In the genomic region with DNA sequence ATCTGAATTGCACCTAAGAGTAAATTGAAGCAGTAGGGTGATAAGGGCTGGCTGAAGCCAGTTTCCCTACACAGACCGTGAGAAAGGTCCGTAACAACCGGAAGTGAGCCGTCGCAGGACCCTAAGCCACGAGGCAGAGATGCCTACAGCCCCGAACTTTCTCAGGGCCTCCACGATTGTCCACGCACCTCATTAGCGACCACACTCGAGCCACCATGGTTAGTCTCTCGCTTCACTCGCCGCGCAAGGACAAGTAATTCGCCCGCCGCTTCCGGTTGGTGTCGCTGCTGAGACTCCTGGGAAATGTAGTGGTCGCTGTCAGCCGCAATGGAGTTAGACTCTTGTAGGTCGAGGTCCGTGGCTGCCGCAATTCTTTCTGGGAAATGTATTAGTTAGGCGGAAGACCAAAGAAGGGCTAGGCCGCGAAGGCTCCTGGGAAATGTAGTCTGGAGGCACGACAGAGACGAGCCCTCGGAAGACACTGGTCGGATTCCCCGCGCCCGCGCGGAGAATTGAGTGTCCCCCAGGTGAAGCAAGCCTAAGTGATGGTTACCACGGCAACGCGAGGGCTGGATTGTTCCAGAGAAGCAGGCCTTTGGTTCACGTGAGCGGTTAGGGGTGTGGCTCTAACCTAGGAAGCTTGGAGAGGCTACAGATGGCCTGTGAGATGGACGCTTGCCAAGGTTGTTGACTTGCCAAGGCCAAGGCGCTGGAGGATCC, we compare ENCODE assay signal across 8 mouse cellular contexts. TPM values are rescaled to one million over a fixed set of nuclear protein-coding genes. Genes with fewer than 3 reads are reported as not detected.
DNase-seq lines count a peak whose midpoint lies in the region; ATAC-seq lines count a peak whose summit lies in the region.

A gene (minus strand): TSS at position 320 of the 720 bp plus-strand sequence.

- ATAC-seq in hindbrain, embryonic 15.5 days (ENCODE audit: low FRiP score, low read depth) = peak; percentile 89

- peak within 1 kb of the TSS; percentile 71 for H3K9ac ChIP-seq in hindbrain, embryonic 15.5 days

- H3K36me3 ChIP-seq in hindbrain, embryonic 15.5 days = peaks cover 26% of the 10 kb centered on the region

- H3K9me3 ChIP-seq in hindbrain, embryonic 15.5 days = no peaks in the 10 kb centered on the region

- no peaks in the 10 kb centered on the region for H3K27me3 ChIP-seq in hindbrain, embryonic 15.5 days

- under 1% methylated on average over 44 of the region's 44 CpGs for WGBS in hindbrain, embryonic 15.5 days

- peak within 1 kb of the TSS; percentile 63 for H3K4me3 ChIP-seq in hindbrain, embryonic 15.5 days

- DNase-seq in T-cell, adult 2 months (ENCODE audit: low spot score) = peak; percentile 94
- peak; percentile 94 to 97 for DNase-seq in cerebellum, postnatal 36 days
- peak; percentile 95 to 98 for DNase-seq in frontal cortex, postnatal 36 days (ENCODE audit: low spot score in 2 of 2)
- peak; percentile 97 for DNase-seq in left cerebral cortex, adult 11 months (ENCODE audit: low spot score)
- peak; percentile 95 to 96 for DNase-seq in lung, postnatal 4 days
- DNase-seq in retina, postnatal 7 days (ENCODE audit: low read depth, low spot score) = peak; percentile 94
- peak; percentile 86 for DNase-seq in urinary bladder, adult 2 months (ENCODE audit: low spot score)

- H3K27ac ChIP-seq in hindbrain, embryonic 15.5 days (replicated peaks) = peak within 1 kb of the TSS; percentile 89

- H3K4me2 ChIP-seq in hindbrain, embryonic 15.5 days = peak within 1 kb of the TSS; percentile 68

- H3K4me1 ChIP-seq in hindbrain, embryonic 15.5 days (replicated peaks) = peaks cover 40% of the 10 kb centered on the region

RNA-seq across cellular contexts. Expression of the gene that starts here (rescaled TPM):
- 180 and 193 TPM in 2 replicates for polyA plus RNA-seq in hindbrain, embryonic 15.5 days (2015; fragmentation: Nextera tagmentation; extraction: Ambion mirVana)
- polyA plus RNA-seq in urinary bladder, adult 2 months (2012; rRNA removed) = 169 and 183 TPM in 2 replicates

Comparison
In these comparisons a context has a peak if more than half of its experiments do, and no peak if none do; other contexts are left out.
1. Peak in every context shown above with its lines: DNase-seq, ATAC-seq, H3K4me3 ChIP-seq and H3K27ac ChIP-seq.